Mouse (Mus musculus): ENCODE results near the gene Ccdc58.

DNA sequence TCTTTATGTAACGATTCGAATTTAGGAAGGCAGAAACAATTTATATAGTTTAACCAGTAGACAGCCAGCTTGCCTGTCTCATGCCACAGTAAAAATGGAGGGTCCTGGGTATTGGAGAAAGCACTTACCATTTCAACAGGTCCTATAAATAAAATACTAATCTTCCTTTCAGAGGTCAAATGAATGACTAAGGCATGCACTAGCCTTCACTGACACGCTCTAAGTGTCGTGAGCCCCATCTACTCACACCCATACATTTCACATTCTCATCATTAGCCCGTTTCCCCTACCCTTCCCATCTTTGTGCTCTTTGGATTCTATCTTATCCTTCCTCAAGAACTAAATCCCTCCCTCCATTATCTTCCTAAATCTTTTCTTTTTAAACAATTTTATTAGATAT is 6.6 kb upstream of the Ccdc58 start:
- TF ChIP-seq POLR2A (IDR thresholded peaks at IDR 0.05; ENCODE audit: insufficient read depth, low read depth, low read length), result no peak
- TF ChIP-seq CTCF (IDR thresholded peaks at IDR 0.05; ENCODE audit: insufficient read depth, low read depth, low read length), result no peak

All from olfactory bulb, adult 2 months (tissue).